Mouse (Mus musculus): ENCODE results near the gene Slc25a29. TPM values are rescaled to one million over a fixed set of nuclear protein-coding genes. Genes with fewer than 3 reads are reported as not detected.
A peak's percentile ranks its signal among the peaks of the same experiment; 100 is the strongest.

The Slc25a29 gene
- 19.7 and 28.3 TPM in 2 replicates for polyA plus RNA-seq (2012; rRNA removed)

- no peak for TF ChIP-seq CTCF (IDR thresholded peaks at IDR 0.05; ENCODE audit: borderline replicate concordance, extremely low read depth, insufficient read depth, insufficient read length)
- peak; percentile 61; the same call in 1 of the 2 replicates for TF ChIP-seq POLR2A (IDR thresholded peaks at IDR 0.05; ENCODE audit: borderline replicate concordance, extremely low read depth, insufficient read depth, insufficient read length, poor library complexity, severe bottlenecking)
- peak; percentile 99 for DNase-seq (ENCODE audit: low read depth)
Observed at GRCm38 (mm10) chr12:108835840-108836409, at the start of gene Slc25a29, which contains the start of gene Slc25a47. Gene Slc25a29, minus strand, starts transcription at chr12:108835883. Gene Slc25a47, plus strand, starts transcription at chr12:108836046.

GRCm38 (mm10) chr12:108882776-108883175 is 47.1 kb upstream of the Slc25a29 start:
- no peak for TF ChIP-seq CTCF (IDR thresholded peaks at IDR 0.05; ENCODE audit: borderline replicate concordance, extremely low read depth, insufficient read depth, insufficient read length)
- no peak for DNase-seq (ENCODE audit: low read depth)

GRCm38 (mm10) chr12:108881192-108881591 is 45.5 kb upstream of the Slc25a29 start:
- TF ChIP-seq POLR2A (IDR thresholded peaks at IDR 0.05; ENCODE audit: borderline replicate concordance, extremely low read depth, insufficient read depth, insufficient read length, poor library complexity, severe bottlenecking) = no peak
- TF ChIP-seq CTCF (IDR thresholded peaks at IDR 0.05; ENCODE audit: borderline replicate concordance, extremely low read depth, insufficient read depth, insufficient read length) = no peak
- DNase-seq (ENCODE audit: low read depth) = no peak

- DNase-seq (ENCODE audit: low read depth) = no peak
- no peak for TF ChIP-seq CTCF (IDR thresholded peaks at IDR 0.05; ENCODE audit: borderline replicate concordance, extremely low read depth, insufficient read depth, insufficient read length)
- TF ChIP-seq POLR2A (IDR thresholded peaks at IDR 0.05; ENCODE audit: borderline replicate concordance, extremely low read depth, insufficient read depth, insufficient read length, poor library complexity, severe bottlenecking) = no peak
Observed at GRCm38 (mm10) chr12:108880606-108881005, 44.9 kb upstream of the Slc25a29 start.

- DNase-seq (ENCODE audit: low read depth) = no peak
- TF ChIP-seq POLR2A (IDR thresholded peaks at IDR 0.05; ENCODE audit: borderline replicate concordance, extremely low read depth, insufficient read depth, insufficient read length, poor library complexity, severe bottlenecking) = no peak
- TF ChIP-seq CTCF (IDR thresholded peaks at IDR 0.05; ENCODE audit: borderline replicate concordance, extremely low read depth, insufficient read depth, insufficient read length) = no peak
Observed at GRCm38 (mm10) chr12:108879138-108879537, 43.5 kb upstream of the Slc25a29 start.

GRCm38 (mm10) chr12:108873122-108873521 is 37.4 kb upstream of the Slc25a29 start:
- TF ChIP-seq CTCF (IDR thresholded peaks at IDR 0.05; ENCODE audit: borderline replicate concordance, extremely low read depth, insufficient read depth, insufficient read length) = no peak

GRCm38 (mm10) chr12:108869575-108869974 is 33.9 kb upstream of the Slc25a29 start:
- no peak for DNase-seq (ENCODE audit: low read depth)
- TF ChIP-seq POLR2A (IDR thresholded peaks at IDR 0.05; ENCODE audit: borderline replicate concordance, extremely low read depth, insufficient read depth, insufficient read length, poor library complexity, severe bottlenecking) (no peak), CTCF (IDR thresholded peaks at IDR 0.05; ENCODE audit: borderline replicate concordance, extremely low read depth, insufficient read depth, insufficient read length) (peak; percentile 36; the same call in 1 of the 2 replicates)

More at GRCm38 (mm10) chr12:108873122-108873521, 37.4 kb upstream of the Slc25a29 start:
- DNase-seq (ENCODE audit: low read depth) = no peak

GRCm38 (mm10) chr12:108865007-108865494 is 29.4 kb upstream of the Slc25a29 start:
- DNase-seq (ENCODE audit: low read depth) = no peak
- no peak for TF ChIP-seq CTCF (IDR thresholded peaks at IDR 0.05; ENCODE audit: borderline replicate concordance, extremely low read depth, insufficient read depth, insufficient read length)
- TF ChIP-seq POLR2A (IDR thresholded peaks at IDR 0.05; ENCODE audit: borderline replicate concordance, extremely low read depth, insufficient read depth, insufficient read length, poor library complexity, severe bottlenecking) = no peak

- DNase-seq (ENCODE audit: low read depth) = no peak
- TF ChIP-seq POLR2A (IDR thresholded peaks at IDR 0.05; ENCODE audit: borderline replicate concordance, extremely low read depth, insufficient read depth, insufficient read length, poor library complexity, severe bottlenecking) (no peak), CTCF (IDR thresholded peaks at IDR 0.05; ENCODE audit: borderline replicate concordance, extremely low read depth, insufficient read depth, insufficient read length) (no peak)
Observed at GRCm38 (mm10) chr12:108858486-108858885, 22.8 kb upstream of the Slc25a29 start.

- no peak for DNase-seq (ENCODE audit: low read depth)
- TF ChIP-seq CTCF (IDR thresholded peaks at IDR 0.05; ENCODE audit: borderline replicate concordance, extremely low read depth, insufficient read depth, insufficient read length) = no peak
- no peak for TF ChIP-seq POLR2A (IDR thresholded peaks at IDR 0.05; ENCODE audit: borderline replicate concordance, extremely low read depth, insufficient read depth, insufficient read length, poor library complexity, severe bottlenecking)
Observed at GRCm38 (mm10) chr12:108857589-108858184, 22.0 kb upstream of the Slc25a29 start.

- no peak for DNase-seq (ENCODE audit: low read depth)
- TF ChIP-seq CTCF (IDR thresholded peaks at IDR 0.05; ENCODE audit: borderline replicate concordance, extremely low read depth, insufficient read depth, insufficient read length) (no peak), POLR2A (IDR thresholded peaks at IDR 0.05; ENCODE audit: borderline replicate concordance, extremely low read depth, insufficient read depth, insufficient read length, poor library complexity, severe bottlenecking) (no peak)
Observed at GRCm38 (mm10) chr12:108857109-108857508, 21.4 kb upstream of the Slc25a29 start.

GRCm38 (mm10) chr12:108856186-108856585 is 20.5 kb upstream of the Slc25a29 start:
- no peak for TF ChIP-seq CTCF (IDR thresholded peaks at IDR 0.05; ENCODE audit: borderline replicate concordance, extremely low read depth, insufficient read depth, insufficient read length)
- no peak for TF ChIP-seq POLR2A (IDR thresholded peaks at IDR 0.05; ENCODE audit: borderline replicate concordance, extremely low read depth, insufficient read depth, insufficient read length, poor library complexity, severe bottlenecking)
- no peak for DNase-seq (ENCODE audit: low read depth)

All from brain, embryonic 14.5 days (tissue).